Mouse (Mus musculus) thymus, adult 2 months (tissue): ENCODE data around the gene D430042O09Rik.

Source experiments
- CTCF ChIP-seq: fragments of 200-500 bp; IDR thresholded peaks from 2 replicates; pipeline ENCODE4 v1.5.1; 2012; ENCODE audit warnings: mild to moderate bottlenecking, control low read depth, low read length, moderate library complexity, borderline replicate concordance; ENCODE audit not compliant: control insufficient read depth, poor library complexity, insufficient read depth; ENCODE audit errors: extremely low read depth
- POLR2A ChIP-seq: fragments of 200-500 bp; IDR thresholded peaks from 2 replicates; pipeline ENCODE4 v1.6.1; 2012; ENCODE audit warnings: mild to moderate bottlenecking, low read length, control low read depth, moderate library complexity; ENCODE audit not compliant: control insufficient read depth, poor library complexity, insufficient read depth; ENCODE audit errors: extremely low read depth

- TF ChIP-seq POLR2A (no peak), CTCF (no peak)
Observed at GRCm38 (mm10) chr7:125753326-125753715, 45.6 kb downstream of the D430042O09Rik start.
